Mouse (Mus musculus): ENCODE data around the gene Phc2. TPM values are rescaled to one million over a fixed set of nuclear protein-coding genes. Genes with fewer than 3 reads are reported as not detected.

Phc2 gene
- total and polyA plus RNA-seq, 3 experiments, result 34.3 to 46.3 (median 39.7) TPM

- H3K27ac ChIP-seq, result no peak overlapping the region
- H3K27me3 ChIP-seq (ENCODE audit: control insufficient read depth, insufficient read depth, low read length), result no peaks in the 10 kb centered on the region
- H3K9ac ChIP-seq (ENCODE audit: low read depth, low read length), result no peak overlapping the region
- no peaks in the 10 kb centered on the region for H3K4me1 ChIP-seq (ENCODE audit: control insufficient read depth, insufficient read depth, low read length)
- no peaks in the 10 kb centered on the region for H3K36me3 ChIP-seq (ENCODE audit: control insufficient read depth, insufficient read depth, low read length)
- no peak for TF ChIP-seq POLR2A (IDR thresholded peaks at IDR 0.05; ENCODE audit: insufficient read depth, low read depth, low read length)
- TF ChIP-seq EP300 (IDR thresholded peaks at IDR 0.05; ENCODE audit: insufficient read depth, low read depth, low read length), result no peak
- TF ChIP-seq CTCF (IDR thresholded peaks at IDR 0.05), result no peak
- intact Hi-C loops (cut with DNase I), result no loop called here
- no peaks in the 10 kb centered on the region for H3K79me2 ChIP-seq (replicated peaks; ENCODE audit: control insufficient read depth, insufficient read depth, low read length)
- no peak overlapping the region for H3K4me3 ChIP-seq
- no peak for DNase-seq
- WGBS, result 44% methylated on average over 4 of the region's 4 CpGs
These were observed 128.1 kb downstream of the Phc2 start for GRCm38 (mm10) chr4:128782645-128783044.

GRCm38 (mm10) chr4:128784950-128785631 lies 130.6 kb downstream of the Phc2 start:
- no peak overlapping the region for H3K9ac ChIP-seq (ENCODE audit: low read depth, low read length)
- H3K4me1 ChIP-seq (ENCODE audit: control insufficient read depth, insufficient read depth, low read length), result no peaks in the 10 kb centered on the region
- TF ChIP-seq EP300 (IDR thresholded peaks at IDR 0.05; ENCODE audit: insufficient read depth, low read depth, low read length) (no peak), POLR2A (IDR thresholded peaks at IDR 0.05; ENCODE audit: insufficient read depth, low read depth, low read length) (no peak), CTCF (IDR thresholded peaks at IDR 0.05) (no peak)
- no peak for DNase-seq
- 86% methylated on average over 15 of the region's 15 CpGs for WGBS
- H3K79me2 ChIP-seq (replicated peaks; ENCODE audit: control insufficient read depth, insufficient read depth, low read length), result peaks cover 2% of the 10 kb centered on the region; the same call in 1 of the 2 replicates
- no peak overlapping the region for H3K4me3 ChIP-seq
- H3K36me3 ChIP-seq (ENCODE audit: control insufficient read depth, insufficient read depth, low read length), result no peaks in the 10 kb centered on the region
- intact Hi-C loops (cut with DNase I), result no loop called here
- H3K27ac ChIP-seq, result no peak overlapping the region
- H3K27me3 ChIP-seq (ENCODE audit: control insufficient read depth, insufficient read depth, low read length), result no peaks in the 10 kb centered on the region

GRCm38 (mm10) chr4:128785921-128786654 lies 131.6 kb downstream of the Phc2 start:
- DNase-seq, result no peak
- TF ChIP-seq EP300 (IDR thresholded peaks at IDR 0.05; ENCODE audit: insufficient read depth, low read depth, low read length), result no peak
- no peak for TF ChIP-seq POLR2A (IDR thresholded peaks at IDR 0.05; ENCODE audit: insufficient read depth, low read depth, low read length)
- TF ChIP-seq CTCF (IDR thresholded peaks at IDR 0.05), result no peak
- intact Hi-C loops (cut with DNase I), result no loop called here
- Histone ChIP-seq H3K4me1 (ENCODE audit: control insufficient read depth, insufficient read depth, low read length) (no peaks in the 10 kb centered on the region), H3K79me2 (replicated peaks; ENCODE audit: control insufficient read depth, insufficient read depth, low read length) (peaks cover 2% of the 10 kb centered on the region; the same call in 1 of the 2 replicates), H3K27me3 (ENCODE audit: control insufficient read depth, insufficient read depth, low read length) (no peaks in the 10 kb centered on the region), H3K27ac (no peak overlapping the region), H3K4me3 (no peak overlapping the region), H3K9ac (ENCODE audit: low read depth, low read length) (no peak overlapping the region), H3K36me3 (ENCODE audit: control insufficient read depth, insufficient read depth, low read length) (no peaks in the 10 kb centered on the region)
- 94% methylated on average over 11 of the region's 11 CpGs for WGBS

- TF ChIP-seq EP300 (IDR thresholded peaks at IDR 0.05; ENCODE audit: insufficient read depth, low read depth, low read length), result no peak
- no peak for TF ChIP-seq CTCF (IDR thresholded peaks at IDR 0.05)
- TF ChIP-seq POLR2A (IDR thresholded peaks at IDR 0.05; ENCODE audit: insufficient read depth, low read depth, low read length), result no peak
- WGBS, result 91% methylated on average over 24 of the region's 24 CpGs
- H3K4me1 ChIP-seq (ENCODE audit: control insufficient read depth, insufficient read depth, low read length), result no peaks in the 10 kb centered on the region
- H3K27me3 ChIP-seq (ENCODE audit: control insufficient read depth, insufficient read depth, low read length), result no peaks in the 10 kb centered on the region
- peaks cover 2% of the 10 kb centered on the region; the same call in 1 of the 2 replicates for H3K79me2 ChIP-seq (replicated peaks; ENCODE audit: control insufficient read depth, insufficient read depth, low read length)
- no peaks in the 10 kb centered on the region for H3K36me3 ChIP-seq (ENCODE audit: control insufficient read depth, insufficient read depth, low read length)
- DNase-seq, result no peak
- no peak overlapping the region for H3K4me3 ChIP-seq
- no peak overlapping the region for H3K27ac ChIP-seq
- intact Hi-C loops (cut with DNase I), result no loop called here
- H3K9ac ChIP-seq (ENCODE audit: low read depth, low read length), result no peak overlapping the region
These were observed 132.8 kb downstream of the Phc2 start for GRCm38 (mm10) chr4:128787023-128787939.

GRCm38 (mm10) chr4:128788108-128788507 lies 133.6 kb downstream of the Phc2 start:
- H3K27ac ChIP-seq, result no peak overlapping the region
- 92% methylated on average over 4 of the region's 4 CpGs for WGBS
- no peak for DNase-seq
- TF ChIP-seq CTCF (IDR thresholded peaks at IDR 0.05) (no peak), POLR2A (IDR thresholded peaks at IDR 0.05; ENCODE audit: insufficient read depth, low read depth, low read length) (no peak), EP300 (IDR thresholded peaks at IDR 0.05; ENCODE audit: insufficient read depth, low read depth, low read length) (no peak)
- H3K27me3 ChIP-seq (ENCODE audit: control insufficient read depth, insufficient read depth, low read length), result no peaks in the 10 kb centered on the region
- H3K4me3 ChIP-seq, result no peak overlapping the region
- intact Hi-C loops (cut with DNase I), result no loop called here
- H3K36me3 ChIP-seq (ENCODE audit: control insufficient read depth, insufficient read depth, low read length), result no peaks in the 10 kb centered on the region
- H3K79me2 ChIP-seq (replicated peaks; ENCODE audit: control insufficient read depth, insufficient read depth, low read length), result peaks cover 2% of the 10 kb centered on the region; the same call in 1 of the 2 replicates
- no peaks in the 10 kb centered on the region for H3K4me1 ChIP-seq (ENCODE audit: control insufficient read depth, insufficient read depth, low read length)
- H3K9ac ChIP-seq (ENCODE audit: low read depth, low read length), result no peak overlapping the region
